Mouse (Mus musculus) midbrain, embryonic 11.5 days (tissue): Measurements from ENCODE around the gene Narf. TPM values are rescaled to one million over a fixed set of nuclear protein-coding genes. Genes with fewer than 3 reads are reported as not detected.

Experiments
- polyA plus RNA-seq: library from polyadenylated mRNA; unstranded; fragments of >200 nt; fragmentation: Nextera tagmentation; extraction: Ambion mirVana; gene quantifications from 2 replicates; pipeline ENCODE4 v1.2.1, GENCODE M21; 2014

The Narf gene
- polyA plus RNA-seq, 1 experiment from 2014 or later: 65.5 TPM

Other genes starting within 250 kb of the Narf start
- gene Csnk1d, start 245.9 kb upstream of the Narf start, polyA plus RNA-seq: 60.9 and 71.3 TPM in 2 replicates
- not detected in 2 replicates for gene Cd7, start 197.8 kb upstream of the Narf start, polyA plus RNA-seq
- not detected in 2 replicates for gene Sectm1b, start 173.7 kb upstream of the Narf start, polyA plus RNA-seq
- gene Sectm1a, start 156.0 kb upstream of the Narf start, polyA plus RNA-seq: not detected in 2 replicates
- not detected in 2 replicates for gene Tex19.2, start 118.6 kb upstream of the Narf start, polyA plus RNA-seq
- gene Tex19.1, start 91.1 kb upstream of the Narf start, polyA plus RNA-seq: 0.08 TPM in 1 of 2 replicates, not detected in the other
- gene Uts2r, start 77.0 kb upstream of the Narf start, polyA plus RNA-seq: 0.12 TPM in 1 of 2 replicates, not detected in the other
- 5.7 and 6.3 TPM in 2 replicates for gene Hexdc, start 32.8 kb upstream of the Narf start, polyA plus RNA-seq
- gene Ogfod3, start 32.5 kb upstream of the Narf start, polyA plus RNA-seq: 16.5 and 21.5 TPM in 2 replicates
- gene Cybc1, start 7.9 kb upstream of the Narf start, polyA plus RNA-seq: 39.6 and 42.5 TPM in 2 replicates
- 12.8 and 13.7 TPM in 2 replicates for gene Foxk2, start 22.7 kb downstream of the Narf start, polyA plus RNA-seq
- gene Wdr45b, start 117.2 kb downstream of the Narf start, polyA plus RNA-seq: 94.4 and 99.2 TPM in 2 replicates
- gene Rab40b, start 151.0 kb downstream of the Narf start, polyA plus RNA-seq: 3.3 and 3.8 TPM in 2 replicates
- 8.6 and 10.6 TPM in 2 replicates for gene Fn3krp, start 184.1 kb downstream of the Narf start, polyA plus RNA-seq
- 1.7 and 1.8 TPM in 2 replicates for gene Fn3k, start 197.7 kb downstream of the Narf start, polyA plus RNA-seq
- gene Tbcd, start 214.7 kb downstream of the Narf start, polyA plus RNA-seq: 33.6 and 36.9 TPM in 2 replicates